17 mouse cellular contexts compared by ENCODE assay signal in genomic region chr10:128370021-128370420, GRCm38 (mm10). TPM values are rescaled to one million over a fixed set of nuclear protein-coding genes. Genes with fewer than 3 reads are reported as not detected.
DNase-seq lines count a peak whose midpoint lies in the region; ATAC-seq and TF ChIP-seq lines count a peak whose summit lies in the region.
"Had no signal": no experiment of that assay in that cellular context is flagged by ENCODE, and none has a peak within 500 bp of the region (broad histone marks: within the 10 kb centered on the region; RNA-seq: fewer than 3 reads in every experiment).

No protein-coding gene starts in this region.

- peaks cover 6% of the 10 kb centered on the region for H3K36me3 ChIP-seq in heart, postnatal 0 days (replicated peaks; ENCODE audit: control insufficient read depth, insufficient read depth, low read length)
- H3K36me3 ChIP-seq in liver, embryonic 14.5 days (replicated peaks; ENCODE audit: control insufficient read depth, insufficient read depth, low read depth) = peaks cover 3% of the 10 kb centered on the region; the same call in 1 of the 2 replicates
- H3K36me3 ChIP-seq in liver, postnatal 0 days (replicated peaks; ENCODE audit: insufficient read depth, low read length) = no peaks in the 10 kb centered on the region

- H3K9ac ChIP-seq in heart, postnatal 0 days (replicated peaks; ENCODE audit: low read depth, low read length) = no peak overlapping the region
- H3K9ac ChIP-seq in liver, embryonic 14.5 days (replicated peaks) = no peak overlapping the region
- H3K9ac ChIP-seq in liver, postnatal 0 days (replicated peaks) = no peak overlapping the region

- no peak overlapping the region for H3K4me3 ChIP-seq in heart, postnatal 0 days (ENCODE audit: low read depth, low read length)
- no peak overlapping the region for H3K4me3 ChIP-seq in liver, embryonic 14.5 days (ENCODE audit: insufficient read depth in 1 of 2, low read depth in 2 of 2, low read length in 2 of 2)
- H3K4me3 ChIP-seq in liver, postnatal 0 days (ENCODE audit: low read depth, low read length) = no peak overlapping the region

- 0 out of 2 replicates have a peak overlapping the region, but pooled peaks have one; percentile 96 for H3K27ac ChIP-seq in heart, postnatal 0 days (ENCODE audit: low read depth)
- no peak overlapping the region for H3K27ac ChIP-seq in liver, embryonic 14.5 days
- no peak overlapping the region; the same call in 1 of the 2 replicates for H3K27ac ChIP-seq in liver, postnatal 0 days (ENCODE audit: low read depth)

- H3K4me1 ChIP-seq in heart, postnatal 0 days (ENCODE audit: control insufficient read depth, insufficient read depth) = peaks cover 11% of the 10 kb centered on the region; the same call in 1 of the 2 replicates
- peaks cover 14 to 20% of the 10 kb centered on the region in 2 experiments for H3K4me1 ChIP-seq in liver, embryonic 14.5 days (replicated peaks; ENCODE audit: control insufficient read depth in 2 of 2, insufficient read depth in 2 of 2, low read length in 1 of 2)
- H3K4me1 ChIP-seq in liver, postnatal 0 days (ENCODE audit: insufficient read depth) = peaks cover 19% of the 10 kb centered on the region

- no peak overlapping the region; the same call in 1 of the 2 replicates for H3K4me2 ChIP-seq in heart, postnatal 0 days (ENCODE audit: low read depth, low read length)
- peak overlapping the region; percentile 98; the same call in 1 of the 2 replicates for H3K4me2 ChIP-seq in liver, embryonic 14.5 days (ENCODE audit: low read depth)
- H3K4me2 ChIP-seq in liver, postnatal 0 days (ENCODE audit: low read depth, low read length) = no peak overlapping the region

- no peak for ATAC-seq in heart, postnatal 0 days (ENCODE audit: insufficient read depth, low read depth)
- no peak for ATAC-seq in liver, embryonic 14.5 days (ENCODE audit: insufficient read depth)
- no peak for ATAC-seq in liver, postnatal 0 days

- DNase-seq in heart, postnatal 0 days (ENCODE audit: low spot score) = no peak
- no peak for DNase-seq in heart, adult 8-10 months (ENCODE audit: low spot score)
- DNase-seq in liver, embryonic 14.5 days (ENCODE audit: low read depth in 3 of 3, low spot score in 3 of 3) = no peak
- no peak for DNase-seq in liver, postnatal 0 days
- DNase-seq in R1 (ENCODE audit: low read depth, low spot score) = peak; percentile 72
- DNase-seq in naive thymus-derived CD4-positive, alpha-beta T cell, adult 2 months (ENCODE audit: low read depth) = peak; percentile 50
- DNase-seq in frontal cortex, postnatal 25 days (ENCODE audit: low spot score in 2 of 2) = no peak
- DNase-seq in thymus, postnatal 36 days = no peak
- DNase-seq: heart, postnatal 4 days; kidney, adult 18-20 months; lung, postnatal 36 days; retina, postnatal 1 day had no signal

- 51% methylated on average over 6 of the region's 6 CpGs for WGBS in heart, postnatal 0 days
- 71% methylated on average over 5 of the region's 6 CpGs for WGBS in liver, embryonic 14.5 days (ENCODE audit: insufficient replicate concordance)
- 71% methylated on average over 5 of the region's 6 CpGs for WGBS in liver, postnatal 0 days (ENCODE audit: insufficient replicate concordance)

- no peak for TF ChIP-seq CTCF in heart, postnatal 0 days (IDR thresholded peaks at IDR 0.05; ENCODE audit: low read depth)
- no peak for TF ChIP-seq CTCF in liver, embryonic 14.5 days (IDR thresholded peaks at IDR 0.05; ENCODE audit: low read depth)
- no peak for TF ChIP-seq CTCF in liver, postnatal 0 days (IDR thresholded peaks at IDR 0.05; ENCODE audit: low read depth)

- no peaks in the 10 kb centered on the region for H3K9me3 ChIP-seq in heart, postnatal 0 days (replicated peaks; ENCODE audit: control insufficient read depth, low read length)
- no peaks in the 10 kb centered on the region for H3K9me3 ChIP-seq in liver, embryonic 14.5 days (ENCODE audit: control insufficient read depth, low read length)
- H3K9me3 ChIP-seq in liver, postnatal 0 days (ENCODE audit: low read length) = no peaks in the 10 kb centered on the region
- H3K9me3 ChIP-seq: liver, embryonic 15.5 days had no signal

- TF ChIP-seq EP300 in heart, postnatal 0 days (IDR thresholded peaks at IDR 0.05; ENCODE audit: low read depth) = no peak
- no peak for TF ChIP-seq EP300 in liver, embryonic 14.5 days (IDR thresholded peaks at IDR 0.05; ENCODE audit: low read depth)
- no peak for TF ChIP-seq EP300 in liver, postnatal 0 days (IDR thresholded peaks at IDR 0.05; ENCODE audit: low read depth)

- no peaks in the 10 kb centered on the region for H3K27me3 ChIP-seq in heart, postnatal 0 days (ENCODE audit: control insufficient read depth, insufficient read depth, low read length)
- H3K27me3 ChIP-seq in liver, embryonic 14.5 days (ENCODE audit: control insufficient read depth, insufficient read depth, low read length) = no peaks in the 10 kb centered on the region
- no peaks in the 10 kb centered on the region for H3K27me3 ChIP-seq in liver, postnatal 0 days (ENCODE audit: insufficient read depth, low read length)
- H3K27me3 ChIP-seq: liver, embryonic 15.5 days had no signal

RNA-seq across cellular contexts. Expression of gene Coq10a, which starts 1.2 kb away (rescaled TPM):
- total RNA-seq in heart, postnatal 0 days (2014; rRNA removed; ENCODE audit: low replicate concordance) = 35.2 and 36.9 TPM in 2 replicates
- polyA plus RNA-seq in heart, postnatal 0 days (2015; fragmentation: Nextera tagmentation; extraction: Ambion mirVana) = 52.9 and 61.2 TPM in 2 replicates
- total RNA-seq in heart, adult 8-10 months (2022) = 100 to 1,000 TPM; 365 to 443 (median 423) TPM
- polyA plus RNA-seq in liver, embryonic 14.5 days (2012; rRNA removed) = 6.5 and 7.7 TPM in 2 replicates
- polyA plus RNA-seq in liver, embryonic 14.5 days (2014; fragmentation: Nextera tagmentation; extraction: Ambion mirVana) = 4.7 and 5.0 TPM in 2 replicates
- 8.5 and 11.2 TPM in 2 replicates for polyA plus RNA-seq in liver, postnatal 0 days (2015; fragmentation: Nextera tagmentation; extraction: Ambion mirVana)

RNA-seq across cellular contexts. Expression of gene Ankrd52, which starts 6.9 kb away (rescaled TPM):
- total RNA-seq in heart, postnatal 0 days (2014; rRNA removed; ENCODE audit: low replicate concordance) = 14.3 and 17.6 TPM in 2 replicates
- 4.2 and 4.5 TPM in 2 replicates for polyA plus RNA-seq in heart, postnatal 0 days (2015; fragmentation: Nextera tagmentation; extraction: Ambion mirVana)
- 10 to 100 TPM; 39.8 to 45.9 (median 44.0) TPM for total RNA-seq in heart, adult 8-10 months (2022)
- polyA plus RNA-seq in liver, embryonic 14.5 days (2012; rRNA removed) = 7.4 and 7.7 TPM in 2 replicates
- polyA plus RNA-seq in liver, embryonic 14.5 days (2014; fragmentation: Nextera tagmentation; extraction: Ambion mirVana) = 4.3 and 5.5 TPM in 2 replicates
- 2.0 and 2.7 TPM in 2 replicates for polyA plus RNA-seq in liver, postnatal 0 days (2015; fragmentation: Nextera tagmentation; extraction: Ambion mirVana)

RNA-seq across cellular contexts. Expression of gene Slc39a5, which starts 31.0 kb away (rescaled TPM):
- not detected in 2 replicates for total RNA-seq in heart, postnatal 0 days (2014; rRNA removed; ENCODE audit: low replicate concordance)
- not detected in 2 replicates for polyA plus RNA-seq in heart, postnatal 0 days (2015; fragmentation: Nextera tagmentation; extraction: Ambion mirVana)
- total RNA-seq in heart, adult 8-10 months (2022) = not detected
- 33.0 and 40.8 TPM in 2 replicates for polyA plus RNA-seq in liver, embryonic 14.5 days (2012; rRNA removed)
- polyA plus RNA-seq in liver, embryonic 14.5 days (2014; fragmentation: Nextera tagmentation; extraction: Ambion mirVana) = 37.6 and 40.7 TPM in 2 replicates
- polyA plus RNA-seq in liver, postnatal 0 days (2015; fragmentation: Nextera tagmentation; extraction: Ambion mirVana) = 59.0 and 64.1 TPM in 2 replicates
- total RNA-seq: heart, postnatal 4 days; left cerebral cortex, postnatal 36 days had no signal
- polyA plus RNA-seq: embryonic facial prominence, embryonic 11.5 days; midbrain, embryonic 11.5 days; neural tube, embryonic 11.5 days had no signal

RNA-seq across cellular contexts. Expression of gene Cs, which starts 32.5 kb away (rescaled TPM):
- total RNA-seq in heart, postnatal 0 days (2014; rRNA removed; ENCODE audit: low replicate concordance) = 796 and 830 TPM in 2 replicates
- polyA plus RNA-seq in heart, postnatal 0 days (2015; fragmentation: Nextera tagmentation; extraction: Ambion mirVana) = 590 and 625 TPM in 2 replicates
- total RNA-seq in heart, adult 8-10 months (2022) = 1,000 to 10,000 TPM in 3 of 4 experiments, 100 to 1,000 TPM in 1; 991 to 1,066 (median 1,045) TPM
- polyA plus RNA-seq in liver, embryonic 14.5 days (2012; rRNA removed) = 71.6 and 80.5 TPM in 2 replicates
- 117 and 126 TPM in 2 replicates for polyA plus RNA-seq in liver, embryonic 14.5 days (2014; fragmentation: Nextera tagmentation; extraction: Ambion mirVana)
- 45.3 and 51.4 TPM in 2 replicates for polyA plus RNA-seq in liver, postnatal 0 days (2015; fragmentation: Nextera tagmentation; extraction: Ambion mirVana)

RNA-seq across cellular contexts. Expression of gene Nabp2, which starts 41.3 kb away (rescaled TPM):
- total RNA-seq in heart, postnatal 0 days (2014; rRNA removed; ENCODE audit: low replicate concordance) = 28.1 and 34.6 TPM in 2 replicates
- polyA plus RNA-seq in heart, postnatal 0 days (2015; fragmentation: Nextera tagmentation; extraction: Ambion mirVana) = 55.5 and 56.1 TPM in 2 replicates
- total RNA-seq in heart, adult 8-10 months (2022) = 10 to 100 TPM; 44.8 to 50.8 (median 45.2) TPM
- 24.2 and 25.4 TPM in 2 replicates for polyA plus RNA-seq in liver, embryonic 14.5 days (2012; rRNA removed)
- polyA plus RNA-seq in liver, embryonic 14.5 days (2014; fragmentation: Nextera tagmentation; extraction: Ambion mirVana) = 45.4 and 48.7 TPM in 2 replicates
- 33.7 and 33.8 TPM in 2 replicates for polyA plus RNA-seq in liver, postnatal 0 days (2015; fragmentation: Nextera tagmentation; extraction: Ambion mirVana)

Comparison
In these comparisons a context has a peak if more than half of its experiments do, and no peak if none do; other contexts are left out.
1. DNase-seq: peak in R1 (single experiment) and naive thymus-derived CD4-positive, alpha-beta T cell, adult 2 months (single experiment); none in heart, postnatal 0 days (single experiment), heart, adult 8-10 months (single experiment), liver, embryonic 14.5 days (0 of 3), liver, postnatal 0 days (single experiment), frontal cortex, postnatal 25 days (0 of 2) and thymus, postnatal 36 days (0 of 2).
2. RNA of gene Slc39a5, which starts 31.0 kb away (polyA plus RNA-seq): 59.0 to 64.1 TPM in liver, postnatal 0 days and 33.0 to 40.8 TPM in liver, embryonic 14.5 days; not detected in heart, postnatal 0 days; every median in the first group is over 10 times any median in the second.